Mouse (Mus musculus) forebrain, embryonic 14.5 days (tissue): ENCODE measurements around the gene Cfap97. TPM values are rescaled to one million over a fixed set of nuclear protein-coding genes. Genes with fewer than 3 reads are reported as not detected.

Source experiments
- ATAC-seq: fragments of 200-750 bp; cut with Nextera tagmentation; 2 replicates; pipeline ENCODE4 v1.8.0; 2017; ENCODE audit warnings: mild to moderate bottlenecking, moderate library complexity
- DNase-seq: peaks from one replicate; pipeline ENCODE4 v3.0.0-alpha.2; 2015; ENCODE audit warnings: low spot score
- H3K27ac ChIP-seq: fragments of 300-500 bp; sonication (generic); 2 replicates; pipeline ENCODE4 v1.5.1; 2014; ENCODE audit warnings: low read depth, mild to moderate bottlenecking, control low read depth, low read length, moderate library complexity
- H3K27me3 ChIP-seq: fragments of 300-500 bp; sonication (generic); replicated peaks from 2 replicates; pipeline ENCODE4 v1.6.1; 2014; ENCODE audit warnings: low read length, control low read depth, mixed read lengths; ENCODE audit not compliant: control insufficient read depth, insufficient read depth
- H3K36me3 ChIP-seq: fragments of 300-500 bp; sonication (generic); 2 replicates; pipeline ENCODE4 v1.6.1; 2014; ENCODE audit warnings: low read length, control low read depth; ENCODE audit not compliant: control insufficient read depth, insufficient read depth
- H3K4me1 ChIP-seq: fragments of 300-500 bp; sonication (generic); 2 replicates; pipeline ENCODE4 v1.6.1; 2014; ENCODE audit warnings: antibody characterized with exemption, low read length, control low read depth; ENCODE audit not compliant: control insufficient read depth, insufficient read depth
- H3K4me2 ChIP-seq: fragments of 300-500 bp; sonication (generic); 2 replicates; pipeline ENCODE4 v1.6.1; 2014; ENCODE audit warnings: mild to moderate bottlenecking, control low read depth, low read length
- H3K4me3 ChIP-seq: fragments of 300-500 bp; sonication (generic); 2 replicates; pipeline ENCODE4 v1.5.1; 2014; ENCODE audit warnings: low read depth, low read length, control low read depth
- H3K9ac ChIP-seq: fragments of 300-500 bp; sonication (generic); 2 replicates; pipeline ENCODE4 v1.6.1; 2014; ENCODE audit warnings: mild to moderate bottlenecking, low read length, control low read depth, moderate library complexity
- H3K9me3 ChIP-seq: fragments of 300-500 bp; sonication (generic); replicated peaks from 2 replicates; pipeline ENCODE4 v1.6.1; 2016; ENCODE audit warnings: low read length, control low read depth, mixed read lengths; ENCODE audit not compliant: control insufficient read depth
- WGBS: fragments of 180-500 bp; shearing (Covaris S2); extraction: QIAGEN DNeasy Blood & Tissue Kit; methylation state at CpG from one replicate; pipeline ENCODE4 v1.1.7; 2014; 5-methylcytosine and 5-hydroxymethylcytosine counted together
- polyA plus RNA-seq: library from polyadenylated mRNA; unstranded; fragments of >200 nt; fragmentation: Nextera tagmentation; extraction: Ambion mirVana; gene quantifications from 2 replicates; pipeline ENCODE4 v1.2.1, GENCODE M21; 2014

The Cfap97 gene
- polyA plus RNA-seq, 1 experiment from 2014 or later = 20.8 TPM

- Histone ChIP-seq H3K4me1 (peaks cover 25% of the 10 kb centered on the region), H3K27me3 (no peaks in the 10 kb centered on the region), H3K4me3 (peak within 1 kb of the TSS; percentile 81), H3K27ac (peak within 1 kb of the TSS; percentile 98), H3K4me2 (peak within 1 kb of the TSS; percentile 89), H3K36me3 (peaks cover 36% of the 10 kb centered on the region), H3K9ac (peak within 1 kb of the TSS; percentile 98), H3K9me3 (no peaks in the 10 kb centered on the region)
- ATAC-seq (peak; percentile 99), DNase-seq (peak; percentile 96)
- WGBS = 1% methylated on average over 80 of the region's 84 CpGs
Observed at GRCm38 (mm10) chr8:46210404-46211315, 59.1 kb downstream of the Cfap97 start, which contains the start of gene Slc25a4. Slc25a4 (minus strand) TSS chr8:46211284.

- peak; percentile 30 for DNase-seq
- peak overlapping the region; percentile 98 for H3K9ac ChIP-seq
- ATAC-seq = no peak; the same call in 1 of the 2 replicates
Observed at GRCm38 (mm10) chr8:46211611-46212071, 60.1 kb downstream of the Cfap97 start.

GRCm38 (mm10) chr8:46212194-46212593, 60.6 kb downstream of the Cfap97 start:
- H3K4me2 ChIP-seq = peak overlapping the region; percentile 89; the same call in 1 of the 2 replicates
- peaks cover 25% of the 10 kb centered on the region for H3K4me1 ChIP-seq
- H3K9ac ChIP-seq = peak overlapping the region; percentile 98

More at GRCm38 (mm10) chr8:46211611-46212071, 60.1 kb downstream of the Cfap97 start:
- peak overlapping the region; percentile 89 for H3K4me2 ChIP-seq
- 2% methylated on average over 13 of the region's 13 CpGs for WGBS
- peak overlapping the region; percentile 81 for H3K4me3 ChIP-seq
- H3K27me3 ChIP-seq = no peaks in the 10 kb centered on the region
- H3K4me1 ChIP-seq = peaks cover 25% of the 10 kb centered on the region
- H3K9me3 ChIP-seq = no peaks in the 10 kb centered on the region
- H3K36me3 ChIP-seq = peaks cover 26% of the 10 kb centered on the region
- H3K27ac ChIP-seq = peak overlapping the region; percentile 98

DNA sequence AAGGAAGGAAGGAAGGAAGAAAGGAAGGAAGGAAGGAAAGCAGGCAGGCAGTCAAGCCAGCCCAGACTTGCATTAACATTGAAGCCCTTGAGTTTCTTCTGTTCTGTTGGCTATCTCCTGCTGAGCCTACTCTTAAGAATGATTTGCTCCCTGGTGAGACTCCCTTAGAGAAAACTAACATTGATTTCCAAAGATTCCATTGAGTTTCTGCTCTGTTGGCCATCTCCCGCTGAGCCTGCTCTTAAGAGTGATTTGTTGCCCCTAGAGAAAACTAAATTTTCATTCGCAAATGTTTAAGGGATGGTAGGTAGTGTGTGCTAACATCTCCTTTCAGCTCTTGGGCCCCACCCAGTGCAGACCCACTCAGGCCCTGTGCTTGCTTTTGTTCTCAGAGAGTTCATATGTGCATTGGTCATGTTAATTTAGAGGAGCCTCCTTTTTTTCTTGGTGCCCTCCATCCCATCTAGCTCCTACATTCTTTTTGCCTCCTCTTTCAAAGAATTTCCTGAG, 62.5 kb downstream of the Cfap97 start:
- H3K4me2 ChIP-seq = no peak overlapping the region
- 9% methylated on average over 2 of the region's 2 CpGs for WGBS

More at GRCm38 (mm10) chr8:46212194-46212593, 60.6 kb downstream of the Cfap97 start:
- Histone ChIP-seq H3K36me3 (peaks cover 22% of the 10 kb centered on the region), H3K9me3 (no peaks in the 10 kb centered on the region), H3K27ac (no peak overlapping the region), H3K4me3 (no peak overlapping the region), H3K27me3 (no peaks in the 10 kb centered on the region)
- ATAC-seq = no peak
- DNase-seq = no peak
- WGBS = 48% methylated on average over 7 of the region's 7 CpGs

GRCm38 (mm10) chr8:46216838-46217237, 65.3 kb downstream of the Cfap97 start:
- Histone ChIP-seq H3K4me3 (peak overlapping the region; percentile 32), H3K27ac (peak overlapping the region; percentile 55; the same call in 1 of the 2 replicates), H3K9ac (peak overlapping the region; percentile 68), H3K27me3 (no peaks in the 10 kb centered on the region), H3K4me1 (peaks cover 3% of the 10 kb centered on the region; the same call in 1 of the 2 replicates), H3K9me3 (no peaks in the 10 kb centered on the region), H3K4me2 (peak overlapping the region; percentile 60), H3K36me3 (no peaks in the 10 kb centered on the region)
- ATAC-seq (peak; percentile 77), DNase-seq (peak; percentile 79)
- 1% methylated on average over 14 of the region's 14 CpGs for WGBS

More for the DNA sequence above, 62.5 kb downstream of the Cfap97 start:
- Histone ChIP-seq H3K4me3 (no peak overlapping the region), H3K36me3 (peaks cover 4% of the 10 kb centered on the region), H3K4me1 (peaks cover 18% of the 10 kb centered on the region), H3K27ac (no peak overlapping the region), H3K9ac (no peak overlapping the region), H3K9me3 (no peaks in the 10 kb centered on the region), H3K27me3 (no peaks in the 10 kb centered on the region)
- no peak for DNase-seq
- ATAC-seq = no peak

DNA sequence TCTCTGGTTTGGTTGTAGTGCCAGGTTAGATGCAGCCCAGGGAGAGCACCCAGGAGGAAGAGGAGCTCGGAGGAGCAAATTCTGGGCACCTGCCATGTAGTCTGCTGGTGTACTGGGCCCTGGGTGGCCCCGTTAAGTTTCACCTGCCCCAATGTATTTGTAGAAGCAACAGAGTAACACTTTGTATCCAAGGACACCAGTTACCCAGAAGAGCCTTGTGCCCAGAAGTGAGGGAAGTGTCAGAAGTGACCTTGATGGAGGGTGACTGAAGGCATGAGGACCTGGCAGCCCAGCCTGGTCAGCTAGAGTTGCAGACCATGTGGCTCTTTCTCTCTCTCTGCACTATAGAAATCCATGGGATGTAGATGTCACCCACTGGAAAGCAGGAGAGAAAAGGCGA, 69.0 kb downstream of the Cfap97 start:
- ATAC-seq = no peak
- DNase-seq = no peak
- H3K9ac ChIP-seq = no peak overlapping the region
- H3K27me3 ChIP-seq = no peaks in the 10 kb centered on the region
- H3K36me3 ChIP-seq = no peaks in the 10 kb centered on the region
- H3K4me3 ChIP-seq = no peak overlapping the region
- no peak overlapping the region for H3K27ac ChIP-seq
- no peaks in the 10 kb centered on the region for H3K4me1 ChIP-seq
- H3K9me3 ChIP-seq = no peaks in the 10 kb centered on the region
- 77% methylated on average over 3 of the region's 3 CpGs for WGBS
- H3K4me2 ChIP-seq = no peak overlapping the region

DNA sequence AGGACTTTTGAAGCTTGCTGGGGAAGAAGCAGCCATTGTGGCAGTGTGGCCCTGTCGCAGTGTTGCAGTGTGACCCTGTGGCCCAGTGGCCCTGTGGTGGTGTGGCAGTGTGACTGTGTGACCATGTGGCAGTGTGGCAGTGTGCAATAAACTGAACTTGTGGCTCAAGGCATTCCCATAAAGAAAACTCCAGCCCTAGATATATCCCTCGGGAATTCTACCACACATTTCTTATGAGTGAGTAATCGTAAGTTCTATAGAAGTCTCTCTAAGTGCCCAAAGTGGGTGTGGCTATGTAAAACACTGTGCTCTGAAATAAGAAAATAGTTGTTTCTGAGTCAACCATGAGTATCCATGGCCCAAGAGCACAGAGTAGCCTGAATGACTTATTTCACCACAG, 73.9 kb downstream of the Cfap97 start:
- Histone ChIP-seq H3K4me2 (no peak overlapping the region), H3K9me3 (no peaks in the 10 kb centered on the region), H3K4me1 (no peaks in the 10 kb centered on the region), H3K36me3 (no peaks in the 10 kb centered on the region), H3K9ac (no peak overlapping the region), H3K4me3 (no peak overlapping the region), H3K27me3 (no peaks in the 10 kb centered on the region), H3K27ac (no peak overlapping the region)
- no peak for ATAC-seq
- DNase-seq = no peak
- 76% methylated on average over 3 of the region's 3 CpGs for WGBS

DNA sequence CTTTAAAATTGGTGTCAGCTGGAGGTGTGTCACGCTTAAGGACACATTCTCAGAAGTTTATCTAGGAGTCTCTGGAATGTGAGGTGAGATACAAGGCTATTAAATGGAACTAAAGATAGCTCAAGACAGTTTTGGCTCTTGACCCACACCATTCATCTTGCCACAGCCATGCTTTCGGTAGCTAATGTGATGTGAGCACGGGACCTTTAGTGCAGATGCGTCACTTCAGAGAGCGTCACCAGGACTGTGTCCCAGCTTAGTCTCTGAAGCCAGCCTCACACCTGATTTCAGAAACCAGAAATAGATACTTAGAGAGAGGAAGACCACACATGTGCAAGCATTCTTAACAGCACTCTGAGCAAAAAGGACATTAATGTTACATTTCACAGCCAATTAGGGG, 75.1 kb downstream of the Cfap97 start:
- no peaks in the 10 kb centered on the region for H3K27me3 ChIP-seq
- DNase-seq (no peak), ATAC-seq (no peak)
- H3K4me1 ChIP-seq = no peaks in the 10 kb centered on the region
- no peak overlapping the region for H3K27ac ChIP-seq
- no peaks in the 10 kb centered on the region for H3K9me3 ChIP-seq
- no peak overlapping the region for H3K4me2 ChIP-seq
- WGBS = 95% methylated on average over 5 of the region's 5 CpGs
- H3K9ac ChIP-seq = no peak overlapping the region
- no peaks in the 10 kb centered on the region for H3K36me3 ChIP-seq
- no peak overlapping the region for H3K4me3 ChIP-seq
